Mouse (Mus musculus) myocyte (in vitro differentiated cells): ENCODE measurements at regions not wholly inside any gene's neighbourhood (a gene's known extent, or its start where the extent isn't known, plus 50 kb on each side); places are given as distances from the start of the nearest gene placed in this dataset.

Experiments used
- CEBPB ChIP-seq: IDR thresholded peaks from 2 replicates; pipeline ENCODE4 v1.6.1; 2011; ENCODE audit warnings: mild to moderate bottlenecking, moderate library complexity; ENCODE audit not compliant: poor library complexity, insufficient read depth, severe bottlenecking
- E2F4 ChIP-seq: IDR thresholded peaks from one replicate; pipeline ENCODE4 v1.6.1; 2011; ENCODE audit warnings: mild to moderate bottlenecking, control low read depth, moderate library complexity; ENCODE audit not compliant: insufficient read depth
- MAX ChIP-seq: IDR thresholded peaks from one replicate; pipeline ENCODE4 v1.6.1; 2011; ENCODE audit warnings: low read depth, mild to moderate bottlenecking, control low read depth
- MYOD1 ChIP-seq, 3 experiments: IDR thresholded peaks; one replicate each; pipeline ENCODE4 v1.6.1; 2011; ENCODE audit warnings: control low read depth in 2 of 3, low read depth in 2 of 3, mild to moderate bottlenecking in 2 of 3, moderate library complexity in 1 of 3; ENCODE audit not compliant: insufficient read length in 2 of 3, control insufficient read depth in 1 of 3
- MYOG ChIP-seq, 3 experiments: IDR thresholded peaks; one replicate each; pipeline ENCODE4 v1.6.1; 2011; ENCODE audit warnings: control low read depth in 2 of 3, low read depth in 2 of 3, mild to moderate bottlenecking in 2 of 3; ENCODE audit not compliant: insufficient read length in 2 of 3, control insufficient read depth in 1 of 3, insufficient read depth in 1 of 3
- POLR2A ChIP-seq: IDR thresholded peaks from one replicate; pipeline ENCODE4 v1.6.1; 2011; ENCODE audit warnings: low read depth, mild to moderate bottlenecking, control low read depth, moderate library complexity; ENCODE audit not compliant: insufficient read length
- REST ChIP-seq: IDR thresholded peaks from one replicate; pipeline ENCODE4 v1.6.1; 2011; ENCODE audit warnings: mild to moderate bottlenecking, control low read depth, moderate library complexity; ENCODE audit not compliant: insufficient read depth, insufficient read length
- TCF12 ChIP-seq: IDR thresholded peaks from one replicate; pipeline ENCODE4 v1.6.1; 2011; ENCODE audit warnings: mild to moderate bottlenecking, control low read depth; ENCODE audit not compliant: poor library complexity, insufficient read depth, severe bottlenecking
- TCF3 ChIP-seq: IDR thresholded peaks from one replicate; pipeline ENCODE4 v1.6.1; 2011; ENCODE audit warnings: low read depth, control low read depth; ENCODE audit not compliant: insufficient read length

- TF ChIP-seq MYOD1 (IDR thresholded peaks at IDR 0.05; ENCODE audit: control insufficient read depth in 1 of 3, insufficient read length in 2 of 3, low read depth in 2 of 3) (no peak), MAX (no peak), CEBPB (no peak), TCF12 (no peak), POLR2A (no peak), TCF3 (no peak), REST (no peak), MYOG (IDR thresholded peaks at IDR 0.05; ENCODE audit: control insufficient read depth in 1 of 3, insufficient read depth in 1 of 3, insufficient read length in 2 of 3, low read depth in 2 of 3) (no peak), E2F4 (no peak)
Observed at GRCm38 (mm10) chr2:57175219-57175618, 51.4 kb upstream of the Nr4a2 start.
